Mouse (Mus musculus): ENCODE measurements around the gene Tesk2.
"Not testable (repeated sequence)": the region's sequence is repeated elsewhere in the genome, so short reads cannot be mapped to it uniquely, and the experiment has no call there.

Gene Tesk2

GRCm38 (mm10) chr4:116792453-116792852 is 71.7 kb downstream of the Tesk2 start:
- no peak for DNase-seq (ENCODE audit: low spot score)

- no peak for DNase-seq (ENCODE audit: low spot score)
These were observed 73.5 kb downstream of the Tesk2 start for GRCm38 (mm10) chr4:116794273-116794672.

GRCm38 (mm10) chr4:116796442-116797110 is 75.8 kb downstream of the Tesk2 start:
- DNase-seq (ENCODE audit: low spot score): no peak

DNA sequence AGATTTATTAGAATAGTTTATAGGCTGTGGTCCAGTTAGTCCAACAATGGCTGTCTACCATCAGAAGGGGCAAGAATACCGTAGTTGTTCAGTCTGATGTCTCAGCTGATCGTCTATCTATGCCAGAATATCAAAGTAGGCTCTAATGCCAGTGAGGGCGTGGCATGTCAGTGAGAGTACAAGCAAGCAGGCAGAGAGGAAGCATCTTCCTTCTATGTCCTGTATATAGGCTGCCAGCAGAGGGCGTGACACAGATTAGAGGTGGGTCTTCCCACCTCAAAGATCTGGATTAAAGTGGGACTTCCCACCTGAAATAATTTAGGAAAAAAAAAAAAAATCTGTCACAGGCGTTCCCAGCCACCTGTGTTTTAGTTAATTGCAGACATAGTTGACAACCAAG is 79.2 kb downstream of the Tesk2 start:
- peak; percentile 52 for DNase-seq (ENCODE audit: low spot score)

GRCm38 (mm10) chr4:116807197-116808129 is 86.7 kb downstream of the Tesk2 start, which contains the start of the genes Toe1 and Mutyh:
Gene Toe1 (minus strand): TSS chr4:116807640.
Gene Mutyh (plus strand): TSS chr4:116807723.
- DNase-seq (ENCODE audit: low spot score): peak; percentile 100

DNA sequence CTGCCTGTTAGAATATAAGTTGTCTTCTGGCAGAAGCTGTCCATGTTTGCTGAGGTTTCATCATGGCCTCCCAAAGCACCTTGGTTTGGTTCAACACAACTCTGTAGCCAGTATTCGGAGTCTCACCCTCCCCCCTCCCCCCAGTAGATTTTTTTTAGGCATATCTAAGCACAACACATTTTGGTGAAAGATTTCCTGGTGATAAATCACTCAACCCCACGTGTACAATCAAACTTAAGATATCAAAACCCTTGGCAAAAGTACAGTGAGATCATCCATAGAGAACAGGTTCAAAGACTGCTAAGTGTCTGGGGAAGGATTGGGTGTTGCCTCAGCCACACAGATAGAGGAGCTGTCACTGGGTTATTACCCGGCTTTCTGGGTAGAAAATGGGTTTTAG is 90.3 kb downstream of the Tesk2 start:
- no peak for DNase-seq (ENCODE audit: low spot score)

DNA sequence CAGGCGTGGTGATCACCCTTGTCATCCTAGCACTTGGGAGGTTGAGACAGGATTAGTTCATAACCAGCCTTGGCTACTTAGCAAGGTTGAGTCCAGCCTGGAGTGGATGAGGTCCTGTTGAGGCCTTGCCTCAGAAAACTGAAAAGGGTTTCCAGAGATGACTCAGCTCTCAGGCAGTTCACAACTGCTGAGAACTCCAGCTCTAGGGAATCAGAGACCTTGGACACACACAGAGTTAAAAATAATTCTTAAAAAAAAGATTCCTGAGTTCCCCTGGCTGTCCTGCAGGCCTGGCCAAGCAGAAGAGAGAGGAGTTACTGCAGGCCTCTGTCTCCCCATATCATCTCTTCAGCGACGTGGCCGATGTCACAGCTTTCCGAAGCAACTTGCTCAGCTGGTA is 94.5 kb downstream of the Tesk2 start:
- no peak for DNase-seq (ENCODE audit: low spot score)

GRCm38 (mm10) chr4:116817486-116817885 is 96.7 kb downstream of the Tesk2 start:
- no peak for DNase-seq (ENCODE audit: low spot score)

DNA sequence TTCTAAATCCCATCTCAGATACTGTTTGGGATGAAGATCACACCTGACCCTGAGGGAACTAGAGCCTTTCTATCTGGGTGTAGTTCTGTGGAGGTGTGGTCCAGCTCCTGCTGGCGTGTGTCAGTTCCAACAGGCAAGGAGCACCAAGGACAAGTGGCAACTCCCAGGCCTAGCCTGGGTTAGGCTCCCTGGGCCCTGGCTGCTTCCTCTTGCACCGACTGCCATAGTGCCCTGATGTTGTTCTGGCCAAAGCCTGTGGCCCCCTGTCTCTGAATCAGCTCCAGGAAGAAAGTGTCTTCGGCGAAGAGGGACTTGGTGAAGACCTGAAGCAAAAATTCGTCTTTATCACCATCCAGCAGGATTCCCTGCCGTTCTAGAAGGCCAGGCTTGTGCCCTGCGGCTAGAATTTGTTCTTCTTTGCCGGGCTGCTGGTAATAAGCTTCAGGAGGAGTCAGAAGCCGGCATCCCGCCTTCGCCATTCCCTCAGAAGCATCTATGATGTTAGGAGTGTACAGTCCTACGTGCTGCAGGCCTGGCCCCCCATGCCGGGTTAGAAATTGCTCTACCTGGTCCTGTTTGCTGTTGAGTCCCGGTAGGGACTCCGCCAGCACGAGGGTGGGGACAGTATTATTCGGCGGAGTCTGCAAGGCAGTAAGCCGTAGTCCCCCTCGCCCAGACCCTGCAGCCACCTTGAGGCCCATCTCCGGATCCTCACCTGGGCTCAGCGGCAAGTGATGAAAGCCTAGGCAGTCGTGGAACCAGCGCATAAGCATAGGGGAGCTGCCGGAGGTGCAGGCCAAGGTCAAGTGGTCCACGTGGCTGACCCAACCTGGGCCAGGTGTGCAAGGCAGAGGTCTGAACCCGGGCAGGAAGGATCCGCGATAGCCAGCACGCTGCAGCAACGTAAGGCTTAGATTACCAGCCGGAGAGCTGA is 99.5 kb downstream of the Tesk2 start:
- DNase-seq (ENCODE audit: low spot score): no peak

DNA sequence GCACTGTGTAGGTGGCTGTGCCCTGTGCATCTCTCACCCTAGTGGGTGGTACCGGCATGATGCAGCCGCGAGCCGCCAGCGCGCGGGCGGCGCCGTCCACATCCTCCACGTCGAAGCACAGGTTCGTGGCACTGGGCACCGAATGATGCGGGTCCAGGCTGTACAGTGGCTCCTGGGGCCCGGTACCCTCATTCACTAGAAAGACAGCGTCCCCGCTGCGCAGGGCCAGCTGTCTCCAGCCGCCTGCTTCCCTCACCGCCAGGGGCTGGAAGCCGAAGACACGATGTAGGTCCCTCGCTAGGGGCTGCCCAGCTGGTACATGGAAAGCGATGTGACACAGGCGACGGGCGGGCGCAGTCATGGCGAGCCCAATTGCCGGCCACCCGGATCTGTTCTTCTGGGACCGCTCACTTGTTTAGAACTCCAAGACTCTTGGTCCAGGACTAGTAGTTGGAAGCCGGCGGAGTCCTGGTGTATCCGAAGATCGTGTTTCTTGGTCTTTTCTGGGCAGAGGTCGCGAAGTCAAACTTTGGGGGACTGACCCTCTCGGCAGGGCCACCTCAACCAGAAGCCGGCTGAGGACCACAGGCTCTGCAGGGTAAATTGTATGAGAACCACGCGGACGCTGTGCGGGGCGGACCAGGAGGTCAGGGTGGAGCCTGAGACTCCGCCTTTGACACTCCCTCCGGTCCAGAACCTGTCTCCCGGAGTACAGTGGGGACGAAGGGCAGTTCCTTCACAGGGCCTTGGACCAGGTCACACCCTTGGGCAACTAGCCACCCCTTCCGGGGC is 100.3 kb downstream of the Tesk2 start:
- peak; percentile 79 for DNase-seq (ENCODE audit: low spot score)

- DNase-seq (ENCODE audit: low spot score): no peak
These were observed 100.9 kb downstream of the Tesk2 start, which contains the start of gene Hpdl for GRCm38 (mm10) chr4:116821694-116822016. Gene Hpdl (minus strand): TSS chr4:116821707.

DNA sequence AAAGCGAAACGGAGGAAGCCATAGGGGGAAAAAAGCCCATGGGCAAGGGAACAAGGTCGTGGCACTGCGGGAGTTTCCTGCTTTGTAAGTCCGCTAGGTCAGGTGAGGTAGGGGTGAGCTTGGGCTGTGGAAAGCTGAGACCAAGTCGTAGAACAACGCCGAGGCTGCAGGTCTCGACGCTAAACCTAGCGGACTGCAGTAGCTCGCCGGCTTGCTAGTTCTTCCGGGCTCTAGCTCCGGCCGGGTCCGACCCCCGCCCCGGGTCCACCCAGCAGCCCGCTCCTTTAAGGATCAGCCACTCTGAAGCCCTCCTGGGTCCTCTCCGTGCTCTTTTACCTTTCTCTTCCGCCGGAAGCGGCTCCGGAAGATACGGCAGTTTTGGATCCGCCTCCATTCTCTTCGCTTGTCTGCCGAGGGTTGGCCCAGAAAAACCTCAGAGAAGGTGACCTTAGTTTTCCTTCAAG is 103.8 kb downstream of the Tesk2 start:
- peak; percentile 87 for DNase-seq (ENCODE audit: low spot score)

- peak; percentile 92 for DNase-seq (ENCODE audit: low spot score)
These were observed 107.1 kb downstream of the Tesk2 start for GRCm38 (mm10) chr4:116827819-116828218.

- DNase-seq (ENCODE audit: low spot score): peak; percentile 52
These were observed 108.8 kb downstream of the Tesk2 start for GRCm38 (mm10) chr4:116829364-116830069.

GRCm38 (mm10) chr4:116830070-116830368 is 109.3 kb downstream of the Tesk2 start:
- DNase-seq (ENCODE audit: low spot score): peak; percentile 65

DNA sequence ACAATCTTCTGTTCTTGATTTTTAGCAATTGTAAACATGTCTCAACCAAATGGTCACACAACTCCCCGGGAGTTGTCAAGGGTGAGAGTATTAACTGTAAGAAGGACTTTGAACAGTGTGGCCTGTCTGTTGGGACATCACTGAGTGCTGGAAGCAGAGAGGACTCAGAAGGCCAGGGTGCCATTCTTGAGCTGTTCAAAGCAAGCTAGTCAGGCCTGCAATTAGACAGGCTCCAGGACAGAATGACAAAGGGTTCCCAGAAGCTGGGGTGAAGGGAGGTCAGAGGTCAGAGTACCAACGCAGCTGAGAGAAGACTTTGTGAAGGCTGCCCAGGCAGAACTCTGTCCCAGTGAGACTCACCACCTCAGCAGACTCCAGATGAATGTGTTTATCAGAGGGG is 118.3 kb downstream of the Tesk2 start:
- DNase-seq (ENCODE audit: low spot score): peak; percentile 46

- DNase-seq (ENCODE audit: low spot score): not testable (repeated sequence)
These were observed 119.3 kb downstream of the Tesk2 start for GRCm38 (mm10) chr4:116840096-116840495.

DNA sequence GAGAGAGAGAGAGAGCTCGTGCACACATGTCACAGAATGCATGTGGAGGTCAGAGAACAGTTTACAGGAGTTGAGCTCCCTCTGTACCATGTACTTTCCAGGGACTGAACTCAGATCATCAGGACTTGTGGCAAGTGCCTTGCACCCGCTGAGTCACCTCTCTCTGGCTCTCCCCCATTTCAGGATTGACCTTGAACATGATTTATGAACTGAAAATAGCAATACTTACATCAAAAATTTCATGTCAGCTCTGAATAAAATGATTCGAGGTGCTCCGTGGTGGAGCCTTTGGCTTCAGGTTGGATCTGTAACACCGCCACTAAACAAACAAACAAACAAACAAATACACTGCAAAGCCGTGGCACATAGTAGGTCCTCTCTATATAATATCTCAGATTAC is 120.1 kb downstream of the Tesk2 start:
- no peak for DNase-seq (ENCODE audit: low spot score)

GRCm38 (mm10) chr4:116844324-116844723 is 123.6 kb downstream of the Tesk2 start:
- no peak for DNase-seq (ENCODE audit: low spot score)

DNA sequence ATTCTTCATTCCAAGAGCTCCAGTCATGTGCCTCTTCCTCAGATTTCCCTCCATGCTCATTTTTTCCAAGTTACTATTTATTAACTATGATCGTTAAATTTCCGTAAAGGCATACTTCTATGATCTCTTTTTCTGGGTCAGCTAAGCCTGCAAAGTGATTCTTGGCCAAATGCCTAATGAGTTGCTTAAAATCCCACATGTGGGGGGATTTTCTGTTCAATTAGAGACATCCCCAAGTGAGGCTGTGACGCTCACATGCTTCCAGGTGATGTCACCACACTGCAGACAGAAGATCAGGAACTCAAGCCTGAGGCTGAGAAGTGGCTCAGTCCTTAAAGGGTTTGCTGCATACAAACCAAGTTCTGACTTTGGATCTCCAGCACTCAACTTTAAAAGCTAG is 129.2 kb downstream of the Tesk2 start:
- no peak for DNase-seq (ENCODE audit: low spot score)

DNA sequence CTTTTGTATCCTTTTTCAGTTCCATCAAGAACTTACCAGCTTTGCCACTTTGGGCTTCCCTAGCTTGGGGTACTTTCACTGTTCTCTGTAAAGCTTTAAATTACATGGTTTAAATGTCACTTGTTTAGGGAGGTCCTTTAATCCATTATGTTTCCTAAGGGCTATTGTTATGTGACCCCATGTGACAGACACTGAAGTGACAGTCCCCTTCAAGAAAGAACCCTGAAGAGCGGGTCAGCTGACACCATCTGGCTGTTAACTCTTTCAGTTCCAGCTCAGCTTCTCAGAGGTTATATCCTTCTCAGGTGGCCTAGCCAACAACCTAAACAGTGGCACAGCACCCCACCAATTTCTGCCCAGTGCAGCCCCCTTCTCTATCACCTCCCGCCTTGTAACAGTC is 133.5 kb downstream of the Tesk2 start:
- peak; percentile 63 for DNase-seq (ENCODE audit: low spot score)
